Mouse (Mus musculus): ENCODE results near the gene Gm45234. TPM values are rescaled to one million over a fixed set of nuclear protein-coding genes. Genes with fewer than 3 reads are reported as not detected.

Gm45234 gene
- polyA plus RNA-seq, 1 experiment from 2014 or later = not detected

DNA sequence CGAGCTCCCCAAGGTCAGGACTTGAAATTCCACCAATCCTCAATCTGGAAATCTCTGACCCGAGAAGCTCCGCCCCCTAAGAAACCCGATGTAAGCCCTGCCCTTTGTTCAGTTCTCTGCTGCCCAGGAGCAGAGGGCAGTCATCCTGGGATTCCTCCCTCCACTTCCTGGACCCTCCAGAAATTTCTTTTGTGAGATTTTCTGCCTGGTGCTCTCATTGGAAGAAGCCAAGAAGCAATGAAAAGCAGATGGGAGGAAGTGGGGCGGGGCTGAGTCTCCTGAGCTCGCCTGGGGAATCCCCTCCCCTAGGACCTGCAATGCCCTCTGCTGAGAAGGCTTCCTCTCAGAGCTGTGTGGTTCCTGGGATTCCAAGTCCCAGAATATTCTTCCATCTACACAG is 26.6 kb upstream of the Gm45234 start:
- Histone ChIP-seq H3K4me3 (ENCODE audit: low read depth, low read length) (peak overlapping the region; percentile 6), H3K27ac (ENCODE audit: low read depth) (no peak overlapping the region), H3K36me3 (replicated peaks; ENCODE audit: insufficient read depth, low read length) (no peaks in the 10 kb centered on the region), H3K4me2 (ENCODE audit: low read depth, low read length) (peak overlapping the region; percentile 60), H3K9me3 (ENCODE audit: low read length) (no peaks in the 10 kb centered on the region), H3K9ac (replicated peaks) (no peak overlapping the region), H3K27me3 (ENCODE audit: insufficient read depth, low read length) (0 out of 2 replicates have a peak, but pooled peaks cover 5% of the 10 kb centered on the region), H3K4me1 (ENCODE audit: insufficient read depth) (peaks cover 18% of the 10 kb centered on the region)
- WGBS (ENCODE audit: insufficient replicate concordance) = 18% methylated on average over 6 of the region's 6 CpGs
- ATAC-seq (no peak), DNase-seq (no peak)
- TF ChIP-seq CTCF (IDR thresholded peaks at IDR 0.05; ENCODE audit: low read depth) (no peak), EP300 (IDR thresholded peaks at IDR 0.05; ENCODE audit: low read depth) (no peak)

- H3K36me3 ChIP-seq (replicated peaks; ENCODE audit: insufficient read depth, low read length) = no peaks in the 10 kb centered on the region
- WGBS (ENCODE audit: insufficient replicate concordance) = 75% methylated on average over 7 of the region's 7 CpGs
- H3K27me3 ChIP-seq (ENCODE audit: insufficient read depth, low read length) = 0 out of 2 replicates have a peak, but pooled peaks cover 5% of the 10 kb centered on the region
- no peak overlapping the region for H3K4me2 ChIP-seq (ENCODE audit: low read depth, low read length)
- no peaks in the 10 kb centered on the region for H3K9me3 ChIP-seq (ENCODE audit: low read length)
- ATAC-seq (no peak), DNase-seq (no peak)
- H3K9ac ChIP-seq (replicated peaks) = no peak overlapping the region
- no peak overlapping the region for H3K4me3 ChIP-seq (ENCODE audit: low read depth, low read length)
- TF ChIP-seq CTCF (IDR thresholded peaks at IDR 0.05; ENCODE audit: low read depth) (no peak), EP300 (IDR thresholded peaks at IDR 0.05; ENCODE audit: low read depth) (no peak)
- H3K27ac ChIP-seq (ENCODE audit: low read depth) = no peak overlapping the region
- peaks cover 12% of the 10 kb centered on the region for H3K4me1 ChIP-seq (ENCODE audit: insufficient read depth)
These were observed 25.1 kb upstream of the Gm45234 start for GRCm38 (mm10) chr6:124780917-124781316.

DNA sequence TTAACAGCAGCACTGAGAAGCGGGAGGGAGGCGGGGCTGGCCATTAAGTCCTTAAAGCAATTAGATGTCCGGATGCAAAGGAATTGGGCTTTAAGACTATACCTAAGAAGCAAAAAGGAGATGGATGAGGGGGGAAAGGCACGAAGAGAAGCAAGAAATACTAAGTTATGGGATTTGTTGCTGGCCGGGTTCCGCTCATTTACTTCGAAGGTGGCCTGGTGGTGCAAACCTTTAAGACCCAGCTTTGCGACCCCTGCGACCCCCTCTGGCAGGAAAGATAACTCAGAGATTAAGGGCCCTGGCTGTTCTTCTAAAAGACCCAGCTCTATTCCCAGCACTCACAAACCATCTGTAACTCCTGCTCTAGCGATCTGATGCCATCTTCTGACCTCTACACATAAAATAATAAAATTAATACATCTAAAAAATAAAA is 24.2 kb upstream of the Gm45234 start:
- ATAC-seq (no peak), DNase-seq (no peak)
- H3K27me3 ChIP-seq (ENCODE audit: insufficient read depth, low read length) = 0 out of 2 replicates have a peak, but pooled peaks cover 5% of the 10 kb centered on the region
- peak overlapping the region; percentile 61 for H3K4me2 ChIP-seq (ENCODE audit: low read depth, low read length)
- no peak for TF ChIP-seq EP300 (IDR thresholded peaks at IDR 0.05; ENCODE audit: low read depth)
- TF ChIP-seq CTCF (IDR thresholded peaks at IDR 0.05; ENCODE audit: low read depth) = no peak
- WGBS (ENCODE audit: insufficient replicate concordance) = 15% methylated on average over 10 of the region's 10 CpGs
- peak overlapping the region; percentile 33 for H3K4me3 ChIP-seq (ENCODE audit: low read depth, low read length)
- no peaks in the 10 kb centered on the region for H3K36me3 ChIP-seq (replicated peaks; ENCODE audit: insufficient read depth, low read length)
- H3K4me1 ChIP-seq (ENCODE audit: insufficient read depth) = peaks cover 12% of the 10 kb centered on the region
- H3K27ac ChIP-seq (ENCODE audit: low read depth) = no peak overlapping the region
- H3K9me3 ChIP-seq (ENCODE audit: low read length) = no peaks in the 10 kb centered on the region
- H3K9ac ChIP-seq (replicated peaks) = no peak overlapping the region

GRCm38 (mm10) chr6:124779222-124779983 is 23.6 kb upstream of the Gm45234 start, which contains the start of gene Lrrc23:
Gene Lrrc23 (minus strand): TSS chr6:124779727.
- peaks cover 12% of the 10 kb centered on the region for H3K4me1 ChIP-seq (ENCODE audit: insufficient read depth)
- H3K27ac ChIP-seq (ENCODE audit: low read depth) = no peak within 1 kb of the TSS
- H3K4me2 ChIP-seq (ENCODE audit: low read depth, low read length) = peak within 1 kb of the TSS; percentile 61
- H3K27me3 ChIP-seq (ENCODE audit: insufficient read depth, low read length) = 0 out of 2 replicates have a peak, but pooled peaks cover 5% of the 10 kb centered on the region
- TF ChIP-seq EP300 (IDR thresholded peaks at IDR 0.05; ENCODE audit: low read depth) (no peak), CTCF (IDR thresholded peaks at IDR 0.05; ENCODE audit: low read depth) (no peak)
- WGBS (ENCODE audit: insufficient replicate concordance) = 3% methylated on average over 23 of the region's 23 CpGs
- ATAC-seq (peak; percentile 17; the same call in 1 of the 2 replicates), DNase-seq (no peak)
- no peaks in the 10 kb centered on the region for H3K36me3 ChIP-seq (replicated peaks; ENCODE audit: insufficient read depth, low read length)
- H3K9me3 ChIP-seq (ENCODE audit: low read length) = no peaks in the 10 kb centered on the region
- H3K9ac ChIP-seq (replicated peaks) = no peak within 1 kb of the TSS
- peak within 1 kb of the TSS; percentile 33 for H3K4me3 ChIP-seq (ENCODE audit: low read depth, low read length)

- H3K36me3 ChIP-seq (replicated peaks; ENCODE audit: insufficient read depth, low read length) = no peaks in the 10 kb centered on the region
- 80% methylated on average over 15 of the region's 15 CpGs for WGBS (ENCODE audit: insufficient replicate concordance)
- DNase-seq (no peak), ATAC-seq (no peak)
- TF ChIP-seq EP300 (IDR thresholded peaks at IDR 0.05; ENCODE audit: low read depth) = no peak
- TF ChIP-seq CTCF (IDR thresholded peaks at IDR 0.05; ENCODE audit: low read depth) = no peak
- no peak overlapping the region for H3K27ac ChIP-seq (ENCODE audit: low read depth)
- no peak overlapping the region for H3K4me3 ChIP-seq (ENCODE audit: low read depth, low read length)
- peaks cover 21% of the 10 kb centered on the region for H3K27me3 ChIP-seq (ENCODE audit: insufficient read depth, low read length)
- no peaks in the 10 kb centered on the region for H3K9me3 ChIP-seq (ENCODE audit: low read length)
- H3K9ac ChIP-seq (replicated peaks) = no peak overlapping the region
- H3K4me2 ChIP-seq (ENCODE audit: low read depth, low read length) = no peak overlapping the region
- H3K4me1 ChIP-seq (ENCODE audit: insufficient read depth) = 0 out of 2 replicates have a peak, but pooled peaks cover 7% of the 10 kb centered on the region
These were observed 14.7 kb upstream of the Gm45234 start for GRCm38 (mm10) chr6:124770511-124770910.

GRCm38 (mm10) chr6:124770013-124770412 is 14.2 kb upstream of the Gm45234 start:
- no peaks in the 10 kb centered on the region for H3K9me3 ChIP-seq (ENCODE audit: low read length)
- TF ChIP-seq EP300 (IDR thresholded peaks at IDR 0.05; ENCODE audit: low read depth) (no peak), CTCF (IDR thresholded peaks at IDR 0.05; ENCODE audit: low read depth) (no peak)
- H3K36me3 ChIP-seq (replicated peaks; ENCODE audit: insufficient read depth, low read length) = no peaks in the 10 kb centered on the region
- H3K27me3 ChIP-seq (ENCODE audit: insufficient read depth, low read length) = peaks cover 21% of the 10 kb centered on the region
- no peak overlapping the region for H3K4me3 ChIP-seq (ENCODE audit: low read depth, low read length)
- H3K4me2 ChIP-seq (ENCODE audit: low read depth, low read length) = peak overlapping the region; percentile 78; the same call in 1 of the 2 replicates
- H3K9ac ChIP-seq (replicated peaks) = no peak overlapping the region
- 0 out of 2 replicates have a peak, but pooled peaks cover 7% of the 10 kb centered on the region for H3K4me1 ChIP-seq (ENCODE audit: insufficient read depth)
- no peak for ATAC-seq
- no peak overlapping the region for H3K27ac ChIP-seq (ENCODE audit: low read depth)
- no peak for DNase-seq
- WGBS (ENCODE audit: insufficient replicate concordance) = 39% methylated on average over 7 of the region's 7 CpGs

Data from liver, postnatal 0 days (tissue).